Mouse (Mus musculus): ENCODE measurements around the gene Prdm16. TPM values are rescaled to one million over a fixed set of nuclear protein-coding genes. Genes with fewer than 3 reads are reported as not detected.

Prdm16 gene
- polyA plus RNA-seq, 1 experiment = not detected

- Histone ChIP-seq H3K27me3 (replicated peaks) (peaks cover 31% of the 10 kb centered on the region), H3K4me1 (no peaks in the 10 kb centered on the region), H3K9me3 (peaks cover 7% of the 10 kb centered on the region), H3K36me3 (replicated peaks; ENCODE audit: low read length) (no peaks in the 10 kb centered on the region), H3K4me3 (replicated peaks) (no peak overlapping the region)
- TF ChIP-seq FLI1 (IDR thresholded peaks at IDR 0.05; ENCODE audit: low read length) (no peak), GATA1 (IDR thresholded peaks at IDR 0.05; ENCODE audit: borderline replicate concordance, low read length) (no peak)
These were observed 32.2 kb downstream of the Prdm16 start for GRCm38 (mm10) chr4:154604442-154604830.

- H3K4me3 ChIP-seq (replicated peaks) = no peak overlapping the region
- no peaks in the 10 kb centered on the region for H3K4me1 ChIP-seq
- peaks cover 7% of the 10 kb centered on the region for H3K9me3 ChIP-seq
- TF ChIP-seq FLI1 (IDR thresholded peaks at IDR 0.05; ENCODE audit: low read length) = no peak
- TF ChIP-seq GATA1 (IDR thresholded peaks at IDR 0.05; ENCODE audit: borderline replicate concordance, low read length) = no peak
- H3K27me3 ChIP-seq (replicated peaks) = peaks cover 32% of the 10 kb centered on the region
- H3K36me3 ChIP-seq (replicated peaks; ENCODE audit: low read length) = no peaks in the 10 kb centered on the region
These were observed 32.8 kb downstream of the Prdm16 start for GRCm38 (mm10) chr4:154603663-154604441.

GRCm38 (mm10) chr4:154602409-154602808 lies 34.3 kb downstream of the Prdm16 start:
- no peaks in the 10 kb centered on the region for H3K36me3 ChIP-seq (replicated peaks; ENCODE audit: low read length)

GRCm38 (mm10) chr4:154601006-154601405 lies 35.7 kb downstream of the Prdm16 start:
- H3K4me3 ChIP-seq (replicated peaks) = no peak overlapping the region
- TF ChIP-seq GATA1 (IDR thresholded peaks at IDR 0.05; ENCODE audit: borderline replicate concordance, low read length) = no peak
- TF ChIP-seq FLI1 (IDR thresholded peaks at IDR 0.05; ENCODE audit: low read length) = no peak
- H3K4me1 ChIP-seq = no peaks in the 10 kb centered on the region
- H3K36me3 ChIP-seq (replicated peaks; ENCODE audit: low read length) = no peaks in the 10 kb centered on the region
- peaks cover 35% of the 10 kb centered on the region for H3K27me3 ChIP-seq (replicated peaks)
- no peaks in the 10 kb centered on the region for H3K9me3 ChIP-seq

More at GRCm38 (mm10) chr4:154602409-154602808, 34.3 kb downstream of the Prdm16 start:
- Histone ChIP-seq H3K9me3 (no peaks in the 10 kb centered on the region; the same call in 1 of the 2 replicates), H3K4me1 (no peaks in the 10 kb centered on the region), H3K27me3 (replicated peaks) (peaks cover 40% of the 10 kb centered on the region), H3K4me3 (replicated peaks) (no peak overlapping the region)
- TF ChIP-seq FLI1 (IDR thresholded peaks at IDR 0.05; ENCODE audit: low read length) = no peak

GRCm38 (mm10) chr4:154599977-154600376 lies 36.7 kb downstream of the Prdm16 start:
- Histone ChIP-seq H3K36me3 (replicated peaks; ENCODE audit: low read length) (no peaks in the 10 kb centered on the region), H3K9me3 (no peaks in the 10 kb centered on the region), H3K4me3 (replicated peaks) (no peak overlapping the region), H3K4me1 (no peaks in the 10 kb centered on the region), H3K27me3 (replicated peaks) (peaks cover 37% of the 10 kb centered on the region)
- no peak for TF ChIP-seq GATA1 (IDR thresholded peaks at IDR 0.05; ENCODE audit: borderline replicate concordance, low read length)

- Histone ChIP-seq H3K4me3 (replicated peaks) (no peak overlapping the region), H3K27me3 (replicated peaks) (peaks cover 34% of the 10 kb centered on the region), H3K36me3 (replicated peaks; ENCODE audit: low read length) (no peaks in the 10 kb centered on the region), H3K4me1 (no peaks in the 10 kb centered on the region), H3K9me3 (no peaks in the 10 kb centered on the region)
- TF ChIP-seq GATA1 (IDR thresholded peaks at IDR 0.05; ENCODE audit: borderline replicate concordance, low read length) (no peak), FLI1 (IDR thresholded peaks at IDR 0.05; ENCODE audit: low read length) (no peak)
These were observed 38.3 kb downstream of the Prdm16 start for GRCm38 (mm10) chr4:154598357-154598756.

- no peaks in the 10 kb centered on the region for H3K4me1 ChIP-seq
- no peaks in the 10 kb centered on the region for H3K36me3 ChIP-seq (replicated peaks; ENCODE audit: low read length)
- H3K9me3 ChIP-seq = no peaks in the 10 kb centered on the region
- peaks cover 43% of the 10 kb centered on the region for H3K27me3 ChIP-seq (replicated peaks)
- no peak overlapping the region for H3K4me3 ChIP-seq (replicated peaks)
- TF ChIP-seq GATA1 (IDR thresholded peaks at IDR 0.05; ENCODE audit: borderline replicate concordance, low read length) (no peak), FLI1 (IDR thresholded peaks at IDR 0.05; ENCODE audit: low read length) (no peak)
These were observed 39.9 kb downstream of the Prdm16 start for GRCm38 (mm10) chr4:154596805-154597204.

GRCm38 (mm10) chr4:154594761-154595556 lies 41.7 kb downstream of the Prdm16 start:
- Histone ChIP-seq H3K4me3 (replicated peaks) (no peak overlapping the region), H3K27me3 (replicated peaks) (peaks cover 45% of the 10 kb centered on the region), H3K4me1 (no peaks in the 10 kb centered on the region), H3K9me3 (no peaks in the 10 kb centered on the region), H3K36me3 (replicated peaks; ENCODE audit: low read length) (no peaks in the 10 kb centered on the region)
- TF ChIP-seq FLI1 (IDR thresholded peaks at IDR 0.05; ENCODE audit: low read length) = no peak
- TF ChIP-seq GATA1 (IDR thresholded peaks at IDR 0.05; ENCODE audit: borderline replicate concordance, low read length) = no peak

GRCm38 (mm10) chr4:154594116-154594760 lies 42.4 kb downstream of the Prdm16 start:
- Histone ChIP-seq H3K36me3 (replicated peaks; ENCODE audit: low read length) (no peaks in the 10 kb centered on the region), H3K9me3 (no peaks in the 10 kb centered on the region)

More at GRCm38 (mm10) chr4:154594116-154594760, 42.4 kb downstream of the Prdm16 start:
- TF ChIP-seq FLI1 (IDR thresholded peaks at IDR 0.05; ENCODE audit: low read length) = no peak
- TF ChIP-seq GATA1 (IDR thresholded peaks at IDR 0.05; ENCODE audit: borderline replicate concordance, low read length) = no peak
- H3K27me3 ChIP-seq (replicated peaks) = peaks cover 45% of the 10 kb centered on the region
- H3K4me1 ChIP-seq = no peaks in the 10 kb centered on the region
- no peak overlapping the region for H3K4me3 ChIP-seq (replicated peaks)

All from megakaryocyte, embryonic 14.5 days (primary cell).